Mouse (Mus musculus): Measurements from ENCODE around the gene Fam69b. TPM values are rescaled to one million over a fixed set of nuclear protein-coding genes. Genes with fewer than 3 reads are reported as not detected.

Gene Fam69b
- polyA plus RNA-seq, 1 experiment from 2014 or later, result 31.1 TPM

- no peaks in the 10 kb centered on the region for H3K27me3 ChIP-seq (replicated peaks; ENCODE audit: control insufficient read depth, insufficient read depth, low read length)
- H3K4me2 ChIP-seq (ENCODE audit: low read depth, low read length), result peak overlapping the region; percentile 86; the same call in 1 of the 2 replicates
- 82% methylated on average over 5 of the region's 5 CpGs for WGBS
- H3K27ac ChIP-seq (replicated peaks; ENCODE audit: low read depth, low read length), result no peak overlapping the region
- no peak for DNase-seq (ENCODE audit: low spot score)
- H3K4me1 ChIP-seq (ENCODE audit: control insufficient read depth, insufficient read depth, low read length), result peaks cover 8% of the 10 kb centered on the region
- no peaks in the 10 kb centered on the region for H3K9me3 ChIP-seq (ENCODE audit: control insufficient read depth, low read length)
- peak overlapping the region; percentile 76 for H3K4me3 ChIP-seq (ENCODE audit: low read depth, low read length)
- ATAC-seq (ENCODE audit: low read depth), result no peak
- H3K36me3 ChIP-seq (ENCODE audit: control insufficient read depth, insufficient read depth, low read length), result no peaks in the 10 kb centered on the region
- H3K9ac ChIP-seq (ENCODE audit: low read depth, low read length), result no peak overlapping the region
Observed at GRCm38 (mm10) chr2:26602631-26603030, 25.6 kb upstream of the Fam69b start.

DNA sequence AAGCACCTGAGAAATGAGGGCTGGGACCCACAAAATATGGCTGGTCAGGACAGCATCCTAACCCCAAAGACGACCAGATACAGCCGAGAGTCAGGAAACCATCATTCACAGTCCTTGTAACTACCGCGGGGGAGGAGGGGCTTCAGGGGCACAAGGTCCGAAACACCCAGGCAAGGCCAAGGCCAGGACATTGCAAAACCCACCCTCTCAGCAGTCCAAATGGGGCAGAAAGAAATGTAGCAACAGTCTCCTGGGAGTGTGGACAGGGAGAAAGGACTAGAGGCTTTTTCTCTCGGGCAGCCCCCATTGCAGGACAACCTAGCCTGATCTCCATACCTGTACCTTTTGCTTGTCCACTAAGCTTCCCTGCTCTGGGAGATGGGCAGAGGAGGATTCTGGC lies 25.1 kb upstream of the Fam69b start:
- H3K27ac ChIP-seq (replicated peaks; ENCODE audit: low read depth, low read length), result 0 out of 2 replicates have a peak overlapping the region, but pooled peaks have one; percentile 67
- no peaks in the 10 kb centered on the region for H3K27me3 ChIP-seq (replicated peaks; ENCODE audit: control insufficient read depth, insufficient read depth, low read length)
- peak overlapping the region; percentile 86 for H3K4me2 ChIP-seq (ENCODE audit: low read depth, low read length)
- peaks cover 8% of the 10 kb centered on the region for H3K4me1 ChIP-seq (ENCODE audit: control insufficient read depth, insufficient read depth, low read length)
- H3K36me3 ChIP-seq (ENCODE audit: control insufficient read depth, insufficient read depth, low read length), result no peaks in the 10 kb centered on the region
- ATAC-seq (ENCODE audit: low read depth) (no peak), DNase-seq (ENCODE audit: low spot score) (no peak)
- H3K9me3 ChIP-seq (ENCODE audit: control insufficient read depth, low read length), result no peaks in the 10 kb centered on the region
- peak overlapping the region; percentile 76 for H3K4me3 ChIP-seq (ENCODE audit: low read depth, low read length)
- H3K9ac ChIP-seq (ENCODE audit: low read depth, low read length), result peak overlapping the region; percentile 82
- WGBS, result 12% methylated on average over 6 of the region's 6 CpGs

- ATAC-seq (ENCODE audit: low read depth), result peak; percentile 89
- Histone ChIP-seq H3K27me3 (replicated peaks; ENCODE audit: control insufficient read depth, insufficient read depth, low read length) (no peaks in the 10 kb centered on the region), H3K36me3 (ENCODE audit: control insufficient read depth, insufficient read depth, low read length) (no peaks in the 10 kb centered on the region), H3K4me3 (ENCODE audit: low read depth, low read length) (peak within 1 kb of the TSS; percentile 76), H3K4me1 (ENCODE audit: control insufficient read depth, insufficient read depth, low read length) (peaks cover 8% of the 10 kb centered on the region), H3K9me3 (ENCODE audit: control insufficient read depth, low read length) (no peaks in the 10 kb centered on the region), H3K27ac (replicated peaks; ENCODE audit: low read depth, low read length) (peak within 1 kb of the TSS; percentile 67), H3K4me2 (ENCODE audit: low read depth, low read length) (peak within 1 kb of the TSS; percentile 86), H3K9ac (ENCODE audit: low read depth, low read length) (peak within 1 kb of the TSS; percentile 82)
- peak; percentile 84 for DNase-seq (ENCODE audit: low spot score)
- WGBS, result 2% methylated on average over 31 of the region's 103 CpGs
Observed at GRCm38 (mm10) chr2:26603720-26604671, 24.3 kb upstream of the Fam69b start, which contains the start of gene Agpat2. Gene Agpat2 (minus strand): TSS chr2:26604417.

DNA sequence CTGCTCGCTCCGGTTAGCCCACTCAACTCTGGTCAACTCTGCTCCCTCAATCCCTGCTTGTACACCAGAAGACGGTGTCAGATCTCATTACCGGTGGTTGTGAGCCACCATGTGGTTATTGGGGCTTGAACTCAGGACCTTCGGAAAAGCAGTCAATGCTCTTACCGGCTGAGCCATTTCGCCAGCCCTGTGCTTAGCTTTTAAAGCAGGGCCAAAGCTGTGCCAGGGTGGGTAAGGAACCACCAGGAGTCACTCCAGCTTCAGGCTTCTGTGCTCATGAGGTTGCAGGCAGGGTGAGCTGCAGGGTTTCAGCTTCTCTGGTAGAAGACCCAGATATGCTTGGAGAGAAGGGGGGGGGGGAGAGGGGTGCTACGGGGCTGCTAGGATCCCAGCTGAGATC lies 22.9 kb upstream of the Fam69b start:
- no peaks in the 10 kb centered on the region for H3K27me3 ChIP-seq (replicated peaks; ENCODE audit: control insufficient read depth, insufficient read depth, low read length)
- H3K36me3 ChIP-seq (ENCODE audit: control insufficient read depth, insufficient read depth, low read length), result no peaks in the 10 kb centered on the region
- no peak overlapping the region for H3K4me3 ChIP-seq (ENCODE audit: low read depth, low read length)
- no peaks in the 10 kb centered on the region for H3K9me3 ChIP-seq (ENCODE audit: control insufficient read depth, low read length)
- H3K27ac ChIP-seq (replicated peaks; ENCODE audit: low read depth, low read length), result no peak overlapping the region
- no peak overlapping the region for H3K4me2 ChIP-seq (ENCODE audit: low read depth, low read length)
- H3K4me1 ChIP-seq (ENCODE audit: control insufficient read depth, insufficient read depth, low read length), result peaks cover 8% of the 10 kb centered on the region
- H3K9ac ChIP-seq (ENCODE audit: low read depth, low read length), result no peak overlapping the region
- DNase-seq (ENCODE audit: low spot score) (no peak), ATAC-seq (ENCODE audit: low read depth) (no peak)
- WGBS, result 75% methylated on average over 8 of the region's 8 CpGs

GRCm38 (mm10) chr2:26606579-26606978 lies 21.7 kb upstream of the Fam69b start:
- no peaks in the 10 kb centered on the region for H3K9me3 ChIP-seq (ENCODE audit: control insufficient read depth, low read length)
- no peak overlapping the region for H3K4me2 ChIP-seq (ENCODE audit: low read depth, low read length)
- DNase-seq (ENCODE audit: low spot score) (no peak), ATAC-seq (ENCODE audit: low read depth) (no peak)
- H3K9ac ChIP-seq (ENCODE audit: low read depth, low read length), result no peak overlapping the region
- H3K27me3 ChIP-seq (replicated peaks; ENCODE audit: control insufficient read depth, insufficient read depth, low read length), result no peaks in the 10 kb centered on the region
- peaks cover 8% of the 10 kb centered on the region for H3K4me1 ChIP-seq (ENCODE audit: control insufficient read depth, insufficient read depth, low read length)
- H3K36me3 ChIP-seq (ENCODE audit: control insufficient read depth, insufficient read depth, low read length), result no peaks in the 10 kb centered on the region
- no peak overlapping the region; the same call in 1 of the 2 replicates for H3K27ac ChIP-seq (replicated peaks; ENCODE audit: low read depth, low read length)
- H3K4me3 ChIP-seq (ENCODE audit: low read depth, low read length), result no peak overlapping the region
- WGBS, result 65% methylated on average over 3 of the region's 3 CpGs

GRCm38 (mm10) chr2:26607056-26607910 lies 21.0 kb upstream of the Fam69b start:
- 43% methylated on average over 6 of the region's 6 CpGs for WGBS
- no peaks in the 10 kb centered on the region for H3K36me3 ChIP-seq (ENCODE audit: control insufficient read depth, insufficient read depth, low read length)
- H3K9me3 ChIP-seq (ENCODE audit: control insufficient read depth, low read length), result no peaks in the 10 kb centered on the region
- peaks cover 8% of the 10 kb centered on the region for H3K4me1 ChIP-seq (ENCODE audit: control insufficient read depth, insufficient read depth, low read length)
- peak; percentile 74 for DNase-seq (ENCODE audit: low spot score)
- H3K9ac ChIP-seq (ENCODE audit: low read depth, low read length), result 0 out of 2 replicates have a peak overlapping the region, but pooled peaks have one; percentile 23
- ATAC-seq (ENCODE audit: low read depth), result 0 out of 2 replicates have a peak, but pooled peaks have one; percentile 23
- H3K4me2 ChIP-seq (ENCODE audit: low read depth, low read length), result no peak overlapping the region
- H3K4me3 ChIP-seq (ENCODE audit: low read depth, low read length), result no peak overlapping the region
- H3K27me3 ChIP-seq (replicated peaks; ENCODE audit: control insufficient read depth, insufficient read depth, low read length), result no peaks in the 10 kb centered on the region
- no peak overlapping the region; the same call in 1 of the 2 replicates for H3K27ac ChIP-seq (replicated peaks; ENCODE audit: low read depth, low read length)

GRCm38 (mm10) chr2:26608781-26609180 lies 19.5 kb upstream of the Fam69b start:
- ATAC-seq (ENCODE audit: low read depth) (no peak), DNase-seq (ENCODE audit: low spot score) (no peak)
- Histone ChIP-seq H3K4me2 (ENCODE audit: low read depth, low read length) (no peak overlapping the region), H3K27me3 (replicated peaks; ENCODE audit: control insufficient read depth, insufficient read depth, low read length) (no peaks in the 10 kb centered on the region), H3K9ac (ENCODE audit: low read depth, low read length) (no peak overlapping the region), H3K27ac (replicated peaks; ENCODE audit: low read depth, low read length) (no peak overlapping the region), H3K9me3 (ENCODE audit: control insufficient read depth, low read length) (no peaks in the 10 kb centered on the region), H3K4me3 (ENCODE audit: low read depth, low read length) (no peak overlapping the region), H3K4me1 (ENCODE audit: control insufficient read depth, insufficient read depth, low read length) (peaks cover 8% of the 10 kb centered on the region), H3K36me3 (ENCODE audit: control insufficient read depth, insufficient read depth, low read length) (no peaks in the 10 kb centered on the region)

- Histone ChIP-seq H3K36me3 (ENCODE audit: control insufficient read depth, insufficient read depth, low read length) (no peaks in the 10 kb centered on the region), H3K4me1 (ENCODE audit: control insufficient read depth, insufficient read depth, low read length) (peaks cover 8% of the 10 kb centered on the region), H3K27me3 (replicated peaks; ENCODE audit: control insufficient read depth, insufficient read depth, low read length) (no peaks in the 10 kb centered on the region), H3K9ac (ENCODE audit: low read depth, low read length) (no peak overlapping the region), H3K4me2 (ENCODE audit: low read depth, low read length) (no peak overlapping the region), H3K4me3 (ENCODE audit: low read depth, low read length) (no peak overlapping the region), H3K27ac (replicated peaks; ENCODE audit: low read depth, low read length) (no peak overlapping the region), H3K9me3 (ENCODE audit: control insufficient read depth, low read length) (no peaks in the 10 kb centered on the region)
- DNase-seq (ENCODE audit: low spot score) (no peak), ATAC-seq (ENCODE audit: low read depth) (no peak)
Observed at GRCm38 (mm10) chr2:26609261-26609661, 19.0 kb upstream of the Fam69b start.
